Mouse (Mus musculus) layer of hippocampus, postnatal 36 days (tissue): ENCODE measurements at regions not wholly inside any gene's neighbourhood (a gene's known extent, or its start where the extent isn't known, plus 50 kb on each side); places are given as distances from the start of the nearest gene placed in this dataset.
A peak's percentile ranks its signal among the peaks of the same experiment; 100 is the strongest.

ENCODE experiments used
- DNase-seq, 2 experiments: peaks; one replicate each; pipeline ENCODE4 v3.0.0; 2022

DNA sequence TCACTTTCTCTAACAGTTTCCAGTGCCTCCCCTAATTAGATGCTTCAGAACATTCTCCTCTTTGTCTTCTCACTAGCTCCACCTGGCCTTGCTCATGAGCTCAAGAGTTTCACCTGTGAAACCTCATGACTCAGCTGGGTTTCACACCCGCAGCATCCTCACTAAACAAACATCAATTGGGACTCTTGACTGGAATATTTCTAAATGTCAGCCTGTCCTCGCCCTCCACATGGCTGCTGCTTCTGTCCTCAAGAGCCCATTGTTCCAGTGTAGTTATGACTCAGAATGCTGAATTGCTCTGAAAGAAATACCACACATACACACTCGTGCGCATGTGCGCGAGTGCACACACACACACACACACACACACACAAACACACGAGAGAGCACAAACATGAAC, 407.2 kb downstream of the Prss52 start:
- DNase-seq, result no peak

DNA sequence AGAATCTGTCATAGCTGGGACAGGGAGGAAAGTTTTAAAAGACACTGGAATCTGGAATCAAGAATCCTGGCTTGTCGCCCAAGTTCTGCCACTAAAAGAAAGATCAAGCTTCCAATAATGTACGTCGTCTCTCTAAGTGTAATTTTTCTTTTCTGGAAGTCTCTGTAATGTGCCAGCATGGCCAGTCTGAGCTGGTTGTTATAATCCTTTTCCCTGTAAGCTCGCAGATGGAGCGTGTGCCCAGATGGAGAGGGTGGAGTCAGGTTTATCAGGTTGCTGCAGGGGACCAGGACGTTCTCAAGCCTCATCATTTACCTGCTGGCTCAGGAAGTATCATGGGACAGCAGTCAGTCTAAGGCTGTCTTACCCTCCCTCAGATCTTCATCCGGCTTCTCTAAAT, 408.6 kb downstream of the Prss52 start:
- peak in 1 of 2 experiments; percentile 37 for DNase-seq

DNA sequence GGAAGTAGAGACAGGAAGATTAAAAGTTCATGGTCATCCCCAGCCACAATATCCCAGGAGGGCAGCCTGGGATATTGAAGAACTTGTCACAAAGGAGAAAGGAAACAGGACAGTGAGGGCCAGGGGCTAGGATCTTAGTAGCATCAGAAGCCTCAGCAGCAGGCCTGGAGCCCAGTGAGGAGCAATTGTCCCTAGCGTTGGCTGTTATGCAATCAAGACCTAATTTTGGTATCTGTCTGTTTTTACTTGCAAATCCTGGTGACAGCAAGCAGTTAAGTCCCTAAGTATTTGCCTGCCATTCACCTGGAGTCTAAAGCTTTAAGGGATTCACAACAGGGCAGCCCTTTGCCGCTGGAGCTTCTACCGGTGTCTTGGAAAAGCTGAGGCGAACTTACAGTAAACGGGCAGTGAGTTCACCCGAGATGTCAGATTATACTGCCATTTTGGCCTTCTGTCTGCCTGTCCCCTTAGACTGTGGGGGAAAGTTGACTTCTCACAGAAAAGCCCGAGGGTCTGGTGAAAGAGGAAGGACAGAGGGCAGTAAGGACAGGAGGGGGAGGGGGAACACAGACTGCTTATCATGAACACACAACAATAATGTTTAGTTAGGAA, 413.6 kb downstream of the Prss52 start:
- no peak for DNase-seq

DNA sequence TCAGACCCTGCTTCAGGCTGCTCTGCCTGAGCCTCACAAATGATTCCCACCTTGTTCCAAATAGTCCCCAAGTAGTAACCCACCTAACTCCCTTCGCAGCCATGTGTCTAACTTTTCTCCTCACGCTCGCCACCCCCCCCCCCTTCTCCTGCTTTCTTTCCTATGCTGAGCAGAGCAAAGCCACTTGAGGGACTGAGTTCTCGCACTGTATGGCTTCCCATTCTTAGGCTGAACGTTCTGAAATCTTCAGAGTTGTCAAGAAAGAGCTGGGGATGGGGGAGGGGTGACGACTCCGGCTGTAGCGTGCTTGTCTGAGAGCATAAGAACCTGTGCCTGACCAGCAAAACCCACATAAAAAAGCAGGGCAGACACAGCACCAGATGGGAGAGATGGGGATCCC, 420.6 kb downstream of the Prss52 start:
- no peak for DNase-seq

DNA sequence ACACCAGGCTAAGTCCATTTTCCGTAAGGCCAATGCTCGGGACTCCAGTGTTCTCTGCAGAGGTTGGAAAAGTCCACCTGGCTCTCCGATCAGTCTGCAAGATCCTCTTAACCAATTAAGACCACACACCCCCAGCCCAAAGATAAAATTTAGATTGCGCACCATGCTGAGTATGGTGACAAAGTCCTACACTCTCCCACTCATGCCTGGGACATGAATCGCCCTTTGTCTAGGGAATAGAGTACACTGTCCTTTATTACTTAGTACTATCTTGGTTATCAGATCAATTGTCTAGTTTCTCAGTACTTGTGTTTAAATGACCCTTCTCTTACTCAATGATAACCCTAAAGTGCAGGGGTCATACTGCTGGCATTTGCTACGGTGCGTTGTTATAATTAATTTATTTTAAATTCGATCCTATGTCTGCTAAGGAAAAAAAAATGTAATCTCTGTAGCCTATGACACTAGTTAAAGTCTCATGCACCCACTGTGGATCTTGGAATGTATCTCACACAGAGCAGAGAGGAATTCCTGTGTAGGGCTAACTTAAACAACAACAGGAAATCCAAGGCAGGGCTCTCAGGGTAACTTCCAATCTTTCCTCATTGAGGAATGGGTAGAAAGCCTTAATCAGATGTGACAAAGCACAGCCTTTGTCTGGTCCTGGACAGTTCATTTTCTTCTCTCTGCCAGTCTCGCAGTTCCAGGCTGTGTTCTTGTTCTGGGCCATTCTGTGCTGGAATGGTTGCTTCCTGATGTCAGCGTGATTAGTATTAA, 421.4 kb downstream of the Prss52 start:
- DNase-seq, result no peak

DNA sequence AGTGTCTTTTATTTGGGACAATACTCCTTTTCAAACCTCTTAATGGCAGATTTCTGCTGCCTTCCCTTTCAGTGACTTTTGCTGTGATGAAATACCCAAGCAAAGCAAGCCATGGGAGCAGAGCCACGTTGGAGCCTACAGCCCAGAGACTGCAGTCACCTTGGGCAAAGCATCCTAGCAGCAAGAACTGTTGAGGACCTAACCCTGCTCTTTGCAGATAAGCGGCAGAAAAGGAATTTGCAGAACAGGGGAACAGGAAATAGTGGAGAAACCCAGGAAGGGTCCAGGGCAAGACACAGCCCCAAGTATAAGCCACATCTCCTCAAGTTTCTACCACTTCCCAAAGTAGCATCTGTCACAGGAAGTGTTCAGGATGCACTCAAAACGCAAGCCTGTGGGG, 426.5 kb downstream of the Prss52 start:
- DNase-seq, result no peak

DNA sequence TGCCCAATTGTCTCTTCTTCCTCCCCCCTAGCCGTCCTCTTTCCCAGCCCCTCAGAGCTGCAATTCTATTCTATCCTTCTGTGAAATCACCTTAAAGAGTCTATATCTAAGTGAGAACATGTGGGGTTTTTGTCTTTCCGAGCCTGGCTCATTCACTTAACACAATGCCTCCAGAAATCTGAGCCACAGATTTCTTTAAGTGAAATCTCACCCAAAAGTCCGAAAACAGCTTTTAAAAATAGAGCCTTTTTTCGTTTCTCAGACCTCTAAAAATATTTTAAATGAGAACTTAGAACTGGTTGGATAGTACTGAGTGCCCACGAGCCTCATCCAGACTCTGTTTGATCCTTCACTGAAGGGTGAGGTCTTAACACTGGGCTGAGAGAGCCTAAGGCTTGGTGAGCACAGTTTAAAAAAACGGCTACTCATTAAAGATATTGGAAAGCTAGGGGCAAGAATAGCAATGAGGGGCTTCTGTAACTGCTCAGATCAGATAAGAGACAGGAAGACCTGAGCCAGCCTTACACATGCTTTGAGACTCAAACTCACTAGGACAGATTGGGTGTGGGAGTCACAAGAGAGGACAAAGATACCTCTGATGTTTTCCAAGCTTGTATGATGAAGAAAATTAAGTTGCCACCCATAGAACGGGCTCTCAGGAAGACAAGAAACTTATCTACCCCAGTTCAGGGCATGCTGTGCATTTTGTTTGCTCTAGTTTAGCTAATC, 427.3 kb downstream of the Prss52 start:
- no peak for DNase-seq

DNA sequence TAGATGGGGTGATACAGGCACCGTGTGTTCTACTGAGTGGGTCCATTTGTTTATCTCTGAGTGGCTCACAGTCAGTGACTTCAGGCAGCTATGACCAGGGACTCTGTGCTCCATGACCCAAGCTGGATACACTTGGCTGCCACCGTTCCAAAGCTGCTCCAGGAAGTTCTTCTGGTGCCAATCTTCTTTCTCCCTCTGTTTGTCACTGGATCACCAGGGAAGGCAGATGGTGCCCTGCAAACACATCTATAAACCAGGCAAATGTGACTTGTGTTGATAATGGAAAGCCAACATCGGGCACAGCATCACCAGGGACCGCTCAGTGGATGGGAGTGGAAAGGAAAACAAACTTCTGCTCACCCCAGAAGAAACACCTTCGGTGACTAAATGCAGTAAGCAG, 428.3 kb downstream of the Prss52 start:
- DNase-seq, result no peak

DNA sequence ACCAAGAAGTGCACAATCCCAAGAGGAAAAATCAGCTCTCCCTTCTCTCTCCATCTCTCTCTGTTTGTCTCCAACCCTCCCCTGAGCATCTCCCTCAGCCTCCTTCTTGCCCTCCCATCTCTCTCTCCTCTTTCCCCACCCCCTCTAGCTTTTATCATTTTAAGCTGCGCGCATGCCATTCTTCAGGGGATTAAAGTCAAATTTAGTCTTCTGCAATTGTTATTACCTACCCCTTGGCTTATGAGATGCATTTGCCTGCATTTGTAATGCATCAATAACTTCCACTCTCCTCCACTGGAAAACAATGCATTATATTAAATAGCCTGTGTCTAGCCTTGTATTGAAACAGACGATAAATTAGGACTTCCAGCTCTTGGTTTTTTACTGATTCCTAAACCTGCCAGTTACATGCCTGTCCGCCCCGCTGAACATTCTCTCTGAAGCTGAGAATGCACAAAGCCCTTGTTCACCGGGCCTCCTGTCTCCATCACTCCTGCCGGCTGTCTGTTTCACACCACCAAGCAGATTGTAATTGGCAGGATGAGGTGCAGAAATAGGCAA, 429.6 kb downstream of the Prss52 start:
- DNase-seq, result peak; percentile 45 to 50

DNA sequence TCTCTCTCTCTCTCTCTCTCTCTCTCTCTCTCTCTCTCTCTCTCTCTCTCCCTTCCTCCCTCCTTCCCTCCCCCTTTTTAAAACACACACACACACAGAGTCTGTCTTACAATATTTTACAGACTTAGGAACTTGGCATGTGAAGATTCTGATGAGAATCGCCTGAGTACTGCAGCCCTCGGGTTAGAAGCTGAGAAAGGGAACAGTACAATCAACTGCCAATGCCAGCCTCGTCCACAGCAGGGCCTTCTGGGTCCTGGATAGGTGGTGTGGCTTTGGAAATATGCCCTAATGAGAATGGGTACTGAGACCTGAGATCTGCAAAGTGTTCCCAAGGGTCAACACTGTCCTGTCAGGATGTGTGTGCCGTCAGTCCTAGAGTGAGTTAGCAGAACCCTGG, 430.1 kb downstream of the Prss52 start:
- DNase-seq, result no peak

DNA sequence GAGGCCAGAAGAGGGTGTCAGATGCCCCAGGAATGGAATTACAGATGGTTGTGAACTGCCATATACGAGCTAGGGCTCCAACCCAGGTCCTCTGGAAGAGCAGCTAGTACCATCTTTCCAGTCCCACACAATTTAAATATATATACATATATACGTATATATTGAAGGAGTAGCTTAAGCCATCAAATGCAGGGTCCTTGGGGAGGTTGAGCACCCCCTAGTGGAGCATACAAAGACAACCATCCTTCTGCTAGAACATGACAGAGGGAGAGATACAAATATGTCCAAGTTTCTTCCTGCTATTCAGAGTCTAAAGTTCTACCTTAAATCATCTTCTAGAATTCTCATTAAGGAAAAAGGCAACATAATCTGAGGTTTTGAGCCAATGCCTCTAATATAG, 435.4 kb downstream of the Prss52 start:
- no peak for DNase-seq

DNA sequence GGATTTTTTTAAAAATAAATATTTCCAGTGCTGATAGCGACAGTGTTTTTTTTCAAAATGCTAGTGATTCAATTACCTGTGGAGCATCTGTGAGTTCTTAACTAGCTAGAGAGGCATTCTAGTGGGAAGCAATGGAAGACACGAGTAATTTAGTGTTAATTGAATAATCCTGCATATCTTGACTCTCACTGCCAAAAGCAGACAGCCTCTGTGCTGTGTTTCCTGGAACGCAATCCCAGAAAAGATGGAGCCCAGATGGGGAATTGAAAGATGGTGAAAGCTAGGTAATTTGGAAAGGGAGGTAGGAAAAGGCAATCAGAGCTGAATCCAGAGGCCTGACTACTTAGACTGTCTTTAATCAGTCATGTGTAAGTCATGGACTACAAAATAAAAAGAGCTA, 441.0 kb downstream of the Prss52 start:
- DNase-seq, result no peak

DNA sequence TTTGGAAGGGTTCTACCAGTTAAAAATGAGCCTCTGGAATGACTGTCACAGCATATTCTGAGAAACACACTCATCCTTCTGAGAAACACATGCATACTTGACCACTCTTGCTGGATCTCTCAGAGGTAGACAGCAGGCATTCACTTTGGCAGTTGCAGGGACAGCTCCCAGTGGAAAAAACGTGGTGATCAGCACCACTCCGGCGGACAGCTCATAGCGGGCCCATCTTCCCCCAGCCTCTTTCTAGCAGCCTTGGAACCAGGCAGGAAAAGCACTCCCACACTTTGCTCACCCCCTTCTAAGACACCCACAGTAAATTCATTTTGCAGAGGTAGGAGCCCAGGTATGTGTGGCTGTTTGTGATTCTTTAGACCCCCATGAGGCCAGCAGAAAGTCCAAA, 442.7 kb downstream of the Prss52 start:
- DNase-seq, result no peak

DNA sequence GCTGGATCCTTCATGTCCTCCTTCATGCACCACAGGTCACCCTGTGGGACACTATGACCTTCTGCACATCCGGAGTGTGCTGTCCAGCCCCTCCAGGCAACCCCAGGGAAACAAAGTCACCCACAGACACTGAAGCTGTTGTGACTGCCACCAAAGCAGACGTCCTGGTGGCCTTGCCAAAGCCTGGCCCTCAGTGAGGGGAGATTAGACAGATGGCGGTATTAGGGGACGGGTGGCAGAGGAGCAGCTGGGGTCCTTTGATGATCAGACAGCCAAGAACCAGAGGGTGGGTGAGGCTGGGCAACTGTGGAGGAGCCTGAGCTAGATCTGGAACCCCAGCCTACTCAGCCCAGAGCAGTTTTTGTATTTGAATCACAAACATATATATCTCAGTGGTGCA, 448.9 kb downstream of the Prss52 start:
- DNase-seq, result no peak

DNA sequence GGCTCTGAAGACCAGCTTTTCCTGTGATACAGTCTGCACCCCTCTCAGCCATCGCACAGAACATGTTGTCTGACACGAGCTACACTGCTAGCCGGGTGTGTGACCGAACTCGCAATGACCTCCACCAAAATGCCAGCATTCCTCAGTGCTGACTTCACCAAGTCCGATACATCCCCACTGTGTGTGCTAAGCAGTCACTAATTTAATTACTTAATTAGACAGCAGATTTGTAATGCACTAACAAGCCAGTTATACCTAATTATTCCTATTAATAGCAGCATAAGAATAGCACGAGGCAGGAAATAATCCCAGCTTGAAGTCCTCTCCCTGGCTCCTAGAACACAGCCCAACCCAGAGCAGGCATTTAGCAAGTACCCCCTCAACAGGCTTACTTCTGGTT, 452.0 kb downstream of the Prss52 start:
- no peak for DNase-seq

DNA sequence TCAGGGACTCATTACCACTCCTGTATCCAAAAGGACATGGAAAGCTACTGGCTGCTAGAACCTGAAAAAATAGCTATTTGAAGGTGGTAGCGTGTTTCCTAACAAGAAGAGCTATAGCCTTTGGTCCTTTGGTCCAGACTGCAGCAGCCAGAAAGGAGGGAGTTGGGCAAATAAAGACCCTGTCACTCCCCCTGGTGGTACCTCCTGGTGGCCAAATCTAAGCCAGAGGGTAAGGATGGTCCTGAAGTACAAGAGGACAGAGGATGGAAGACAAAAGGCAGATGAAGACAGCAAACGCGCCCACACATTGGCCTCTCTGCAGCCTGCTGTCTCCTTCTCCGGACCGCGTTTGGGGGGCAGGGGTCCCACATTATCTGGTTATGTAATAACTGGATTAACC, 453.4 kb downstream of the Prss52 start:
- no peak for DNase-seq

DNA sequence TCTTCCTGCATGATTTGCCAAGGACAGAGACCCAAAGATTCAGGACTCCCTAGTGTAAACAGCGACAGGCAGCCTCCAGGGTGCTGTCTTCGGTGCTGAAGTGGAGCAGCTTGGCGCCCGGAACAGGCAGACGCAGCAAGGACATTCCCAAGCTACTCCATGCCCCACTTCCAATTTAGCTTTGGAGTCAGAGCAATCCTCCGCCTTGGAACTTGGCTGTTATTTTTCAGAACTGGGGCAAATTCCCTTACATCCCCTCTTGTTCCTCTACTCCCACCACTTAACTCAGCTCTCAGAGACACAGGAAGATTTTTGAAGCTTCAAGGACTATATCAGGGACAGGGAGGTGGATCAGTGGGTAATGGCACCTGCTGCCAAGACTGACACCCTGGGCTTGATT, 464.6 kb downstream of the Prss52 start:
- DNase-seq, result no peak

DNA sequence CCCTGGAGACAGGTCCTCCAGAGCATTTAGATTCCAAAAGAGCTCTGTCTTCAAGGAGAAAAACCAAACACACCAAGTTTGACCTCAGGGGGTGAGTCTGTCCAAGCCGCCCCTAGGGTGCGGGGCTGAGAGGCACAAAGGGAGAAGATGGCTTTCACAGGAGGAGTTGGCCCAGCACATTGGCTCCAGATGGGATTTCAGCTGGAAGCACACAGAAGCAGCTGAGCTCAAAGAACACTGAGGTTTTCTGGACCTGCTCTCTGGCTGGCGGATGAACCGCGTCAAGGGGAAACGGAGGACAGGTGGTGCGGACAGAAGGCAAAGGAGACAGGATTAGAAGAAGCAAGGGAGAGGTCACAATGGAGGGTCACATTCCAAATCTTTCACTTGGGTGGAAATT, 466.9 kb downstream of the Prss52 start:
- no peak for DNase-seq

DNA sequence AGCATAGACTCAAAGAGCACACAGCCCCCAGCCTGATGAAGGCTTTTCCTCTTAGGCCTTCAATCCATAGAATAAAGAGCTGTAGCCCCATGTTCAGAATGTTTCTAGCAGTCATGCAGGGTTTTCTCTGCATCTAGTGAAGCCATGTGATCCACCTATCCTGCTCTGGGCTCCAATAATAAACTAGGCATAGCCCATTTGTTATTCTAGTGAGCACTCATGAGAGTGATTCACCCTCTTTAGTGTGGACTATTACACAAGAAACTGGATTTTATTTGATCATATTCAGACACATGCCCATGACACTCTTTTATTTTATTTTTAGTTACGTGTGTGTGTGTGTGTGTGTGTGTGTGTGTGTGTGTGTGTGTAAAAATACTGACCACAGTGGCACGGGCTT, 468.7 kb downstream of the Prss52 start:
- no peak for DNase-seq

DNA sequence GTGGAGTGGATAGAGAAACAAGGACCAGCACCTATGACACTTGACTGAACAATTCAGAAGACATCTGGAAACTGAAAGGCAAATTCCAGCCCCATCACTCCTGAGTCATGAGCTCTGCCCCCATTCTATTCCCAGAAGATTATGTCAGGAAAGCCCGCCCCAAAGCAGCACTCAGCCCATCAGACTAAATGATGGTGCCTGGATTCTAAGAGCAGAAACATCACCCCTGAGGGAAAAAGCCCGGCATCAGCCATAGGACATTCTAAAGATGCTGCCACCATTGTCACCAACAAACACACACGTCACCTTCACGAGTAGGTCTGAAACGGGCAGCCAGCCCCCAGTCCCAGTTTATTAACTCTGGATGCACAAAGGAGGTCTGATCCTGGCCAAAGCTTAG, 469.7 kb downstream of the Prss52 start:
- no peak for DNase-seq

DNA sequence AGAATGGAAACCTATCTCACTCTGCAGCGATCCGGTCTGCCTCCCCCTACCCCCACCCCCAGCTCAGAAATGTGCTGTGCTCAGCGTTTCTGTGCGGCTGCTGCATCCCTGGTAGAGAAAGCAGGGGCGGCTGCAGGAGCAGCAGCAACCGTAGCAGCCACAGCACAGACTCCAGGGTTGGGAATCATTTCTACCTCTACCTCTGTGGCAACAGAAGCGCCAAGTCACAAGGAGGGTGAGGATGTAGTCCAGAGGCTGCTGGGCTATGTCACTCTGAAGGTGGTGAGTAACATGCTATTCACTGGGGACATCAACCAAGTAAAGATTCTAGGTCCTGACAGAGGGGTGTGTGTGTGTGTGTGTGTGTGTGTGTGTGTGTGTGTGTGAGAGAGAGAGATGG, 470.2 kb downstream of the Prss52 start:
- DNase-seq, result no peak

DNA sequence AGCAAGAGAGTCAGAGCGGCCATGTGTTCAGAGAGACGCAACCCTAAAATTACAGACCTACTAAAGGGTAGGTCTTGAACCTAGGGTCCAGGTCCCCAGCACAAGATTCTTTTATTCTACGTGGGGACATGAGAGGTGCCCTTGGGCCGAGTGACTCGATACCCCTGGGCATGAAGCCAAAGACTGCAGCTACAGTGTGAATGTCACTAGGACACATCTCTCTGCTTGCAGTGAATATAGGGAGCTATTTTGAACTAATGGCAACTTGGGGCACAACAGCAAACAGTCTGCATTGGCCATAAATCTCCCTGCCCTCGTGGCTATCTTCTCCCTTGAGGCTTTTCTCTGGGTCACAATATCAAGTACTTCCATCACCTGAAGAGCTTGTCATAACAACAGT, 470.7 kb downstream of the Prss52 start:
- no peak for DNase-seq

DNA sequence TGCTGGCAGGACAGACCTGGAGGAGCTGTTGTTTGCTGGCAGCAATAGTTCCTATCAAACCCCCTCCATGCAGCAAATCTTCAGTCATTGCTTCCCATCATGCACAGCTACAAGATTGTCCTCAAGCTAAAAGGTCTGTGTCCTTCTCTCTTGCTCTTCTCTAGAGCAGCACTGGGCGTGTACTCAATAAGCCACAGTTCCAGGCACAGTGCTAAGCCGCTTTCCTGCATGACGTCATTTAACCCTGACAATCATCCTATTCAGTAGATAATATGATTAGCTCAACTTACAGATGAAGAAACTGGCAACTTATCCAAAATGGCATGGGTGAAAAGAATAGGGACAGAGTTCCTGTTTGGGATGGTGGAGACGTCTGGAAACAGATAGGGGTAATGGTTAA, 471.9 kb downstream of the Prss52 start:
- no peak for DNase-seq

DNA sequence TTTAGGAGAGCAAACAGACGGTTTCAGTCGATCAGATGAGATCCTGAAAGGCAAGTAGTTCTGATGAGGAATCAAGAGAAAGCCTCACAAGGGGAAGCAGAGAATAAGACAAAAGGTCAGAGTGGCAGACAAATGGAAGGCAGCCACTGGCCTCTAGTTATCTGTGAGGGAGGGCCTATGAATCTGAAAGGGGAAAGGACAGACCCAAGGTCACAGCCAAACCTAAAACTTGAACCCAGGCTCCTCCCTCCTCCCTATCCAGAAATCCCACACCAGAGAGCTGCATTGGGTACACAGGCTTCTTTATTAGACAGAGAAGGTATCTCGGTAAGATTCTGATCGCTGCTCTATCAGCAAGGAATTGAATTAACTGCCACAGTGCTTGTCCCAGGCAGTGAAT, 476.0 kb downstream of the Prss52 start:
- no peak for DNase-seq
